Mouse (Mus musculus) liver (tissue): Measurements from ENCODE around the gene Diaph3.

Source experiments
- DNase-seq: peaks from one replicate; pipeline ENCODE4 v3.0.0-alpha.2; 2020; ENCODE audit warnings: mixed read lengths

Diaph3 gene

DNA sequence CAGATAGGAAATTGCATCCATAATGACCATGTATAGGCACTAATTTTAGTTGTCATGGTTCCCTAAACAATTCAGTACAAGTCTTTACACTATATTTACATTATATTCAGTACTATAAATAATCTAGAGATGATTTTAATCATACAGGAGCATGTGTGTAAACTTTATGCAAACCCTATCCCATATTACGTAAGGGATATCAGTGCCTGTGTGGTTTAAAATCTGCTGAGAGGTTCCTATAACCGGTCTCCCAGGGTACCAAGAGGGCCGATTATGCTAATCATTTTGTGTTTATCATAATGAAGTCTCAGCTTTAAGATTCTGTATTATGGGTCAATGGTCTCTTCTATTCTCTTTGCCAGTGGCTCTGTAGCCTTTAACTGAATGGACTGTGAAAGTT, 499.2 kb downstream of the Diaph3 start:
- no peak for DNase-seq

DNA sequence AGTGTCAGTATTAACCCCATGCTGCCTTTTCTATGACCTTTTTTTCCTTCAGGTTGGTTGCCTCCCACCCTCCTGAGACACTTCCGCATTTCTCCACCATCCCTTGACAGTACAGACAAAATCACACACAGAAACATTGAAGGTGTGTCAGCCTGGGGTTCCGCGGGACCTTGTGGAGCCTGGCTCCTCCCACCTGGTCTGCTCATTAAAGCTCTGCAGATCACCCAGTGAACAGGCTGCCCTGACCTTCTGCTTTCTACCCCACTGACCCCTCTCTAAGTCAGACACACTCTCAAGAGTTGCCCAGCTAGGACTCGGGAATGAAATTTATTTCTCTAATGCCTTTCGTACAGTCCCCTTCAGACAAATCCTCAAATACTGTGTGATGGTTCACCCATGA, 500.9 kb downstream of the Diaph3 start:
- no peak for DNase-seq

DNA sequence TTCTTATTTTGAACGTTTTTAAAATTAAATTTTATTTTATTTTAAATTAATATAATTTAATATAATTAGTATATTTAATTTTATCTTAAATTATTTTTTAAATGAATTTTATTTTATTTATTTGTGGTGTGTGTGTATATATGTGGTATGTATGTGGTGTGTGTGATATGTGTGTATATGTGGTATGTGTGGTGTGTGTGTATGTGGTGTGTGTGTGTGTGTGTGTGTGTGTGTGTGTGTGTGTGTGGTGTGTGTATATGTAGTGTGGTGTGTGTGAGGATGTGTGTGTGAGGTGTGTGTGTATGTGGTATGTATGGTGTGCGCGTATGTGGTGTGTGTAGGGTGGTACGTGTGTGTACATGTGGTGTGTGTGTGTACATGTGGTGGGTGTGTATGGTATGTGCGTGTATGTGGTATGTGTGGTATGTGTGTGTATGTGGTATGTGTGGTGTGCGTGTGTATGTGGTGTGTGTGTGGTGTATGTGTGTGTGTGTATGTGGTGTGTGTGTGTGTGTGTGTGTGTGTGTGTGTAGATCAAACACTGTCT, 505.4 kb downstream of the Diaph3 start:
- no peak for DNase-seq

DNA sequence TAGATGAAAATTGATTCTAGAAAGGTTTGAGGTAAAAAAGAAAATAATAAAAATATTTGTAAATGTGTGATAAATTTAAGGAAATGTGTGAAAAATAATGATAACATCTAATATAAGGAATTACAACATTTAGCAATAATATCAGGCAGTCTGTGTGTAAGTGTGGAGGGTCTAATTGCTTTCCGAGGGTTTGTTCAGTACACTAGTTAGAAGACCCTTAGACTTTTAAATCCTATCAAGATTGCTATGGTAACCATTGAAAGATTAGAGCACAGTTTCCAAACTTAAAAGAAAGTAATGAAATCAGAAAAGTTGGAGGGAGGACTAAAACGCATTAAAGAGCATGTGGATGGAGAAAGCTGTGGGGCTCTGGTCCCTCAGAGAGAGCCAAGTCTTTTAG, 506.0 kb downstream of the Diaph3 start:
- DNase-seq, result no peak

DNA sequence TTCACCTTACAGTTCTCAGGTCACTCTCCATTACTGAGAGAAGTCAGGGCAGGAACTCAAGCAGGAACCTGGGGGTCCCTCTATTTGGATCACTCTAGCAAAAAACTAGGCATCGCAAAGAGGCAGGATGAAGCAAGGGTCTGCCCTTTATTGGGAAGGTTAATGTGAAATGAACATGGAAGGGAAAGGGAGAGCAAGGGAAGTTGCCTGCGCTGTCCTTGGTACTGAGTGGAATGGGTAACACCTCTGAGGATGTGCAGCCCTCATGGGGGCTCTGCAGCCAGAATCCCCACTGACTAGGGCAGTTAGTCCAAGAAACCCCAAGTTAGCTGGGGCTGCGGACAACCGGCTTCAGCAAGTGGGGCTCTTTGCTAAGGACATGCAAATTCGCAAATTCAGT, 507.2 kb downstream of the Diaph3 start:
- DNase-seq, result no peak

DNA sequence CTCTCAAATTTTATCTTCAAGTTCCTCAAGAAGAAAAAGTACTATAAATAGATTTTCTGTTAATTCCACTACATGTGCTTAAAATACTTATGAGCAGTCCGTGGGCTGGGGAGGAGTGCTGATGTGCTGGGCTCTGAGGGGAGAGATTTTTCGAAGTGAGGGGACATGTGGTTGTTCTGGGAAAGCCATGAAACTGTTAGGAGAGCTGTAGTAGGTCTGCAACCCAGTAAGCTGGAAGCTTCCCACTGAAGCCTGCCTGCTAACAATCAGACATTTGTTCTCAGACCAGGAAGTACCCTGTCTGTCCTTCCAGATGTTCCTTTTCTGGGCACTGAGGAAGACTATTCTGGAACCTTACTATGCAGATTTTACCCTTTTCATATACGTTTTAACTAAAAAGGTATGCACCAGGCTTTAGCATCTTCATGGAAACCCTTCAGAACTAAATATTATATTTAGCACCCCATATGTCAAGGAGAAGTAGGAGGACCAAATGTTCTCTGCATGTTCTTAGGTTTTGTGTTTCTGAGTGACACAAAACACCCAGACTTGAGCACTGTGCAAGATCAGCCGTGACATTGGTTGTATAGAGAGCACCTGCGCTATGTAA, 516.1 kb downstream of the Diaph3 start:
- DNase-seq, result no peak

DNA sequence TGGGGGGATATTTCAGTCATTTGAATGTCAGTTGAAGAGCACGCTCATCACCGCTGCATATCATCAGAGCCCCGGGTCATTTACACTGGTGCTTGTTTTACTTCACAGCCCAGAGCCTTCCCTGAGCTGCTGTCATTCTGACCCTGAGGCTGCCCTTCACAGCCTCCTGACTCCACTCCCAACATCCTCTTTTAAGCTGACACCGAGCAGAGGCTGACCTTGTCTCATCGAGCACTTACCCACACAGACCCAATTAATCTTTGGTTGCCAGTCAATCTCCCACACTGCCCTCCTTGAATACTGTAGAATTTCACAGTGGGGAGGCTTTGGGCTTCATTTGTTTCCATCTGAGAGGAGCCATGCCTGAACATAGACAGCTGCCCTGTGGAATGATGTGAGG, 521.4 kb downstream of the Diaph3 start:
- no peak for DNase-seq
